Mouse (Mus musculus) lung, postnatal 0 days (tissue): ENCODE results near the gene Rnls. TPM values are rescaled to one million over a fixed set of nuclear protein-coding genes. Genes with fewer than 3 reads are reported as not detected.

Source experiments
- ATAC-seq: fragments of 200-750 bp; cut with Nextera tagmentation; 2 replicates; pipeline ENCODE4 v1.8.0; 2017; ENCODE audit warnings: moderate library complexity
- DNase-seq: peaks from one replicate; pipeline ENCODE4 v3.0.0-alpha.2; 2016; ENCODE audit warnings: low spot score
- H3K27ac ChIP-seq: fragments of 300-500 bp; sonication (generic); 2 replicates; pipeline ENCODE4 v1.5.1; 2014; ENCODE audit warnings: antibody characterized with exemption, mild to moderate bottlenecking, low read length, mixed read lengths
- H3K27me3 ChIP-seq: fragments of 300-500 bp; sonication (generic); replicated peaks from 2 replicates; pipeline ENCODE4 v1.6.1; 2014; ENCODE audit warnings: low read length, mixed read lengths; ENCODE audit not compliant: insufficient read depth
- H3K36me3 ChIP-seq: fragments of 300-500 bp; sonication (generic); 2 replicates; pipeline ENCODE4 v1.6.1; 2014; ENCODE audit warnings: low read length, mixed read lengths; ENCODE audit not compliant: insufficient read depth
- H3K4me1 ChIP-seq: fragments of 300-500 bp; sonication (generic); 2 replicates; pipeline ENCODE4 v1.6.1; 2014; ENCODE audit warnings: antibody characterized with exemption, low read depth, low read length, mixed read lengths; ENCODE audit not compliant: insufficient read depth
- H3K4me2 ChIP-seq: fragments of 300-500 bp; sonication (generic); replicated peaks from 2 replicates; pipeline ENCODE4 v1.6.1; 2014; ENCODE audit warnings: low read depth, mild to moderate bottlenecking, low read length, moderate library complexity, mixed read lengths
- H3K4me3 ChIP-seq: fragments of 300-500 bp; sonication (generic); 2 replicates; pipeline ENCODE4 v1.5.1; 2014; ENCODE audit warnings: low read depth, low read length
- H3K9ac ChIP-seq: fragments of 300-500 bp; sonication (generic); replicated peaks from 2 replicates; pipeline ENCODE4 v1.6.1; 2014; ENCODE audit warnings: low read depth, mild to moderate bottlenecking
- H3K9me3 ChIP-seq: fragments of 300-500 bp; sonication (generic); 2 replicates; pipeline ENCODE4 v1.6.1; 2016; ENCODE audit warnings: low read length, mixed read lengths
- CTCF ChIP-seq: IDR thresholded peaks from 2 replicates; pipeline ENCODE4 v1.5.1; 2016; ENCODE audit warnings: antibody characterized with exemption, mild to moderate bottlenecking
- EP300 ChIP-seq: IDR thresholded peaks from 2 replicates; pipeline ENCODE4 v1.6.1; 2016; ENCODE audit warnings: antibody characterized with exemption, mild to moderate bottlenecking, control low read depth
- WGBS: fragments of 180-500 bp; shearing (Covaris S2); extraction: QIAGEN DNeasy Blood & Tissue Kit; methylation state at CpG from one replicate; pipeline ENCODE4 v1.1.7; 2014; 5-methylcytosine and 5-hydroxymethylcytosine counted together
- polyA plus RNA-seq: library from polyadenylated mRNA; unstranded; fragments of >200 nt; fragmentation: Nextera tagmentation; extraction: Ambion mirVana; gene quantifications from 2 replicates; pipeline ENCODE4 v1.2.1, GENCODE M21; 2015

Rnls gene
- polyA plus RNA-seq, 1 experiment from 2014 or later = 9.6 TPM

DNA sequence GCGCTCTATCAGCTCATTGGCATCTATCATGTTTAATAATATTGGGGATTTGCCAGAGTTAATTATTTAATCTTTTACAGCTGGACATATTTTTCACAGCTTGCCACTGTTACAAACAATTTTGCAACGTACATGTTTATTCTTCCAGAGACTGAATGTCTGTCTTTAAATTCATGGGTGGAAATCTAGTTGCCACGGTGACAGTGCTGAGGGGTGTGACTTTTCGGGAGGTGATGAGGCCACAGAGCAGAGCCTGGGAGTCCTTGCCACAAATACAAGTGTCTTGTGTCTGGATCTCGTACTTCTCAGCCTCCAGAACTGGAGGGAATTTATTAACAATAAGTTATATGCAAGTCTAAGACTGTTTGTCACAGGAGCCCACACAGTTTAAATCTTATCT, 212.5 kb downstream of the Rnls start:
- Histone ChIP-seq H3K4me1 (no peaks in the 10 kb centered on the region), H3K9ac (no peak overlapping the region), H3K9me3 (no peaks in the 10 kb centered on the region), H3K27ac (no peak overlapping the region), H3K27me3 (no peaks in the 10 kb centered on the region), H3K4me2 (no peak overlapping the region), H3K36me3 (no peaks in the 10 kb centered on the region), H3K4me3 (no peak overlapping the region)
- WGBS = 54% methylated on average over 5 of the region's 5 CpGs
- TF ChIP-seq CTCF = no peak
- TF ChIP-seq EP300 = no peak
- DNase-seq (peak; percentile 70), ATAC-seq (peak; percentile 83)

DNA sequence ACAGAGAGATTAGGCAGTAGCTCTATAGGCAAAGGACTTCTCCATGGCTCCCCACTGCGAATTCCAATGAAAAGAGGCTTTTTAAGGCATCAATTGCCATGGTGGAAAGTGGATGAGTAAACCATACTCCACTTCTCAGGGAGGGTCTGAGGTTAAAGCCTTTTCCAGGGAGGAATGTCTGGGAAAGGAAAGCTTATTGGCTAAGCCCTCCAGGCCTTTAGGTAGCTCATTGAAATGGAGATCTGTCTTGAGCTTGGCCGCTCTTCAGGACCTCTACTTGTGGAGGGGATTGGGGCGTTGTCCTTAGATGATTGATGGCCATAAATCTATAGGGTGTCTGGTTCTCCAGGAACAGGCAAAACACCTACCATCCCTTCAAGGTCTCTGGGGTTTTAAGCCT, 213.2 kb downstream of the Rnls start:
- no peaks in the 10 kb centered on the region for H3K27me3 ChIP-seq
- TF ChIP-seq CTCF (no peak), EP300 (no peak)
- H3K4me1 ChIP-seq = no peaks in the 10 kb centered on the region
- no peak overlapping the region for H3K27ac ChIP-seq
- H3K9ac ChIP-seq = no peak overlapping the region
- no peaks in the 10 kb centered on the region for H3K9me3 ChIP-seq
- DNase-seq (no peak), ATAC-seq (no peak)
- WGBS = 53% methylated on average over 3 of the region's 3 CpGs
- no peaks in the 10 kb centered on the region for H3K36me3 ChIP-seq
- H3K4me2 ChIP-seq = no peak overlapping the region
- H3K4me3 ChIP-seq = no peak overlapping the region

DNA sequence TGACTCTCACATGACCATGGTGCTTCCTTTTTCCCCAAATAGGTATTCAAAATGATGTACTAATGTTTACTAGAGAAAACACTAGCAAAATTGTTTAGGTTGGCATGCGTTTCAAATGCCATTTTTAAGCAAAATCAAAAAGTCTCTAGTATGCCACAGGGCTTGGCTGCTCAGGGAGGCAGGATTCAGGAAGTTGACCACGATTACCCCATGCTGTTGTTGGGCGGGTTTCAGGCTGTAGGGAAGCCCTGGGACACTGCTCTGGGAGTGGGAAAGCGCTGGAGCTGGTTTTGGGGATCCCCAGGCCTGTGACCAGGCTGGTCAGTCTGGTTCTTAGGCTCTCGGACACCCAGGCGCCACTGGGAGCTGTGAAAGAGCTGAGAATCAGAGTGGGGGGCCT, 213.7 kb downstream of the Rnls start:
- no peak for ATAC-seq
- H3K36me3 ChIP-seq = no peaks in the 10 kb centered on the region
- TF ChIP-seq CTCF (no peak), EP300 (no peak)
- H3K4me2 ChIP-seq = no peak overlapping the region
- H3K9me3 ChIP-seq = no peaks in the 10 kb centered on the region
- no peak overlapping the region for H3K27ac ChIP-seq
- WGBS = 56% methylated on average over 6 of the region's 6 CpGs
- H3K4me1 ChIP-seq = no peaks in the 10 kb centered on the region
- DNase-seq = no peak
- H3K4me3 ChIP-seq = no peak overlapping the region
- H3K9ac ChIP-seq = no peak overlapping the region
- H3K27me3 ChIP-seq = no peaks in the 10 kb centered on the region

DNA sequence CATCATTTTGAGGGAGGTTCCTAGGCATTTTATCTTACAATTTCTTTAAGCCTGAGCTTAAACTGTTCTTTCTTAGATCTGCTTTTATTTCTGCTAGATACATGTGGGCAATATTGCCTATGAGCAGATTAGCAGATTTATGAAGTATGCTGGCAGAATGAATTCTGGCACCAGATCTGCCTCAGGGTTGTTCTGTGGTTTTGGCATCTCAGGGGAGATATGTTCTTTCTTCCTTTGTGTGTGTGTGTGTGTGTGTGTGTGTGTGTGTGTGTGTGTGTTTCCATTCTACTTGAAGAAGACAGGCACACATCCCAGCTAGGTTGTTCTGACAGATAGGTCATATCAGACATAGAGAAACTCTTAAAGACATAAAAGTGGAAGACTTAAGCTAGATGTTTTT, 218.1 kb downstream of the Rnls start:
- no peaks in the 10 kb centered on the region for H3K4me1 ChIP-seq
- no peaks in the 10 kb centered on the region for H3K27me3 ChIP-seq
- no peak overlapping the region for H3K27ac ChIP-seq
- no peak for DNase-seq
- H3K4me3 ChIP-seq = no peak overlapping the region
- H3K9ac ChIP-seq = no peak overlapping the region
- no peak for ATAC-seq
- TF ChIP-seq CTCF (no peak), EP300 (no peak)
- no peak overlapping the region for H3K4me2 ChIP-seq
- H3K9me3 ChIP-seq = no peaks in the 10 kb centered on the region
- no peaks in the 10 kb centered on the region for H3K36me3 ChIP-seq

DNA sequence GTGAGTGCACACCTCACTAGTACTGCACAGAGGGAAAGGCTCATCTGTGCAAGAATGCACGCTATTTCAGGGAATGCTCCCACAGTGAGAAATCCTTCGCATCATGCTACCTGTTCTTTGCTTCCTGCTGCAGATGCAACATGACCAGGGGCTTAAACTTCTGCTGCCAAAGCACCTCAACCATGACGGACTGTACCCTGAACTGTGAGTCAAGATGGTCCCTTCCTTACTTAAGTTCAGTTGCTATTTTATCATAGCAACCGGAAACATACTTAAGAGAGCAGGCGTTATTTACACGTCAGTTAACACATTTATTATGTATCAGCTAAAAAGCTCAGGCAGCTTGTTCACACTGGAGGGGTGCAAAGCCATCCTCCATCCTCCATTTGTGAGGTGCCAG, 222.2 kb downstream of the Rnls start:
- H3K27me3 ChIP-seq = no peaks in the 10 kb centered on the region
- no peaks in the 10 kb centered on the region for H3K9me3 ChIP-seq
- H3K27ac ChIP-seq = no peak overlapping the region
- ATAC-seq (no peak), DNase-seq (no peak)
- WGBS = 73% methylated on average over 6 of the region's 6 CpGs
- H3K36me3 ChIP-seq = no peaks in the 10 kb centered on the region
- H3K9ac ChIP-seq = no peak overlapping the region
- H3K4me1 ChIP-seq = no peaks in the 10 kb centered on the region
- TF ChIP-seq EP300 (no peak), CTCF (no peak)
- H3K4me2 ChIP-seq = no peak overlapping the region
- H3K4me3 ChIP-seq = no peak overlapping the region

DNA sequence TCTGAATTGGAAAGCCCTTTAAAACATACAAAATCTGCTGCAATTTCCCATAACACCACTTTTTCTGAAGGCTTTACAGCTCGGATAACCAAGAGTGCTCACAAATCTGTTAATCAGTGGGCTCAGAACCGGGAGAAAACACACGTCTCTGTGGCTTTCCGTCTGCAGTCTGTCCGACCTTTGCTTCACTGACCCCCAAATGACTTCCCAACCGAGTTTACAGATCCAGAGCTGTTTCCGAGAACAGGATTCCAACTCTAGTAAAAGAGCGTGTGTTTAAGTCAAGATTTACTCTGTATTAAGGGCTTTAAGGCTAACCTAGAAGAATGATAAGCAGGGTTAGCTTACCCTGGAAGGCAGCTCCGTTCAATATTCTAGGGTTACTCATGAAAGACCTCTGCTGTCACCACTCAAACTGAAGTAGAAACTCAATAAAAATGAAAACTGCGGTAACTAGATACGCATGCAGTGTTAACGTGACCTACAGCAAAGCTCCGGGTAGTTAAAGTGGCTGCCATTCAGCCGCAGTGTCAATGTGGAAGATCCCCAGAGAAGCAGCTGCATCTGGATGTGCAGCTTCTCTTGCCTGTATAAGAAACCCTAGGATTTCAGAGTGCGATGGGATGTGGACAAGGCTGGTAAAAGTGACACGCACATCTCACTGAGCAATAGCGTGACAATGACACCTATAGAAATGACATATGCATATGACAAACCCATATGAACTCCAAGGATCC, 224.4 kb downstream of the Rnls start:
- WGBS = 30% methylated on average over 17 of the region's 17 CpGs
- H3K9ac ChIP-seq = no peak overlapping the region
- H3K9me3 ChIP-seq = no peaks in the 10 kb centered on the region
- 0 out of 2 replicates have a peak overlapping the region, but pooled peaks have one; percentile 6 for H3K4me2 ChIP-seq
- H3K4me3 ChIP-seq = no peak overlapping the region
- ATAC-seq (no peak), DNase-seq (no peak)
- no peaks in the 10 kb centered on the region for H3K4me1 ChIP-seq
- no peak for TF ChIP-seq EP300
- no peak for TF ChIP-seq CTCF
- no peak overlapping the region for H3K27ac ChIP-seq
- no peaks in the 10 kb centered on the region for H3K27me3 ChIP-seq
- H3K36me3 ChIP-seq = no peaks in the 10 kb centered on the region

DNA sequence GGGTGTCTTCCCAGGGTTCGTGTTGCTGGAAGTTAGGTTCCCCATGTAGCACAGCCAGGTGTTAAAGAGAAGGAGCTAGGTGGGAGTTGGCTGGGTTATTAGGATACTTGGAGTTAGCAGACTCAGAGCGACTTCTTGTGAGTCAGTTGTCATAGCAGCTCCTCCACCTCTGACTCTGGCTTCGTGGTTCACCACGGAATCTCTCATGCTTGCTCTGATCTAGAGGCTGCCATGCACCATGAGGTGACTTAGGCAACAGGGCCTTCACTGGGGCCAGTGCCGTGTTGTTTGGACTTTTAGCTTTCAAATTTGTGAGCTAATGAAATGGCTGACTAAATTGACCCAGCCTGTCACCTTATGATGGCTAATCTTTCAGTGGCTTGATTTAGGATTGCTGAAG, 227.3 kb downstream of the Rnls start:
- 77% methylated on average over 5 of the region's 5 CpGs for WGBS
- H3K4me3 ChIP-seq = no peak overlapping the region
- H3K36me3 ChIP-seq = no peaks in the 10 kb centered on the region
- H3K27me3 ChIP-seq = no peaks in the 10 kb centered on the region
- H3K4me1 ChIP-seq = no peaks in the 10 kb centered on the region
- ATAC-seq (no peak), DNase-seq (no peak)
- no peak overlapping the region for H3K4me2 ChIP-seq
- no peak for TF ChIP-seq CTCF
- no peak for TF ChIP-seq EP300
- H3K9me3 ChIP-seq = no peaks in the 10 kb centered on the region
- no peak overlapping the region for H3K9ac ChIP-seq
- H3K27ac ChIP-seq = no peak overlapping the region
